Comparison of ENCODE assay signal across 8 mouse cellular contexts in the genomic region with DNA sequence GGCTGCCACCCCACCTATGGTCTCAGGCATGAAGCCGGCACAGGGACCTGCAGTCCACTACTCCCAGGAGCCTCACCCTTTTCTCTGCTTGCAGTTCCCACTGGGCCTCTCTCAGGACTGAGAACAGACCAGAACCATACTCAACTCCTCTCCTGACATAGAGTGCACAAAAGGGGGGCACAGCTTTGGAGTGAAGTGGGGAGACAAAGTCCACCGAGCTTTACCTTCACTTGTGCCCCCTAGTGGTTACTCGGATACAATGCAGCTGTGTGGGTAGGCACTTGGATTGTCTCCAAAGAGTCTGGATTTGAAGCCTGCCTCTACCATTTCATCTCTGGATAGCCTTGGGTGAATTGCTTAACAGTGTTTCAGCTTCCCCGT.
DNase-seq lines count a peak whose midpoint lies in the region; ATAC-seq and TF ChIP-seq lines count a peak whose summit lies in the region.

No protein-coding gene starts in this region.

- TF ChIP-seq EP300 in ES-Bruce4 (IDR thresholded peaks at IDR 0.05; ENCODE audit: insufficient read depth, low read depth, low read length) = no peak
- no peak for TF ChIP-seq EP300 in heart, postnatal 0 days (IDR thresholded peaks at IDR 0.05; ENCODE audit: low read depth)

- H3K27ac ChIP-seq in ES-Bruce4 (ENCODE audit: insufficient read depth, low read length) = no peak overlapping the region
- peak overlapping the region; percentile 77 for H3K27ac ChIP-seq in heart, postnatal 0 days (ENCODE audit: low read depth)

- TF ChIP-seq POLR2A in ES-Bruce4 (IDR thresholded peaks at IDR 0.05; ENCODE audit: insufficient read depth, low read length) = no peak

- no peak overlapping the region for H3K4me2 ChIP-seq in heart, postnatal 0 days (ENCODE audit: low read depth, low read length)

- H3K9ac ChIP-seq in ES-Bruce4 (ENCODE audit: low read depth, poor library complexity, severe bottlenecking) = no peak overlapping the region
- no peak overlapping the region for H3K9ac ChIP-seq in heart, postnatal 0 days (replicated peaks; ENCODE audit: low read depth, low read length)

- 30% methylated on average over 4 of the region's 4 CpGs for WGBS in heart, postnatal 0 days

- H3K9me3 ChIP-seq in ES-Bruce4 (replicated peaks; ENCODE audit: control insufficient read depth, insufficient read depth, low read length, poor library complexity, severe bottlenecking) = no peaks in the 10 kb centered on the region
- no peaks in the 10 kb centered on the region for H3K9me3 ChIP-seq in heart, postnatal 0 days (replicated peaks; ENCODE audit: control insufficient read depth, low read length)

- TF ChIP-seq CTCF in ES-Bruce4 (IDR thresholded peaks at IDR 0.05; ENCODE audit: low read depth, low read length) = peak; percentile 43
- TF ChIP-seq CTCF in heart, postnatal 0 days (IDR thresholded peaks at IDR 0.05; ENCODE audit: low read depth) = peak; percentile 56

- no peaks in the 10 kb centered on the region for H3K4me1 ChIP-seq in ES-Bruce4 (ENCODE audit: control insufficient read depth, insufficient read depth, low read length)
- no peaks in the 10 kb centered on the region for H3K4me1 ChIP-seq in heart, postnatal 0 days (ENCODE audit: control insufficient read depth, insufficient read depth)

- no peaks in the 10 kb centered on the region for H3K36me3 ChIP-seq in ES-Bruce4 (ENCODE audit: control insufficient read depth, insufficient read depth, low read length, poor library complexity, severe bottlenecking)
- no peaks in the 10 kb centered on the region for H3K36me3 ChIP-seq in heart, postnatal 0 days (replicated peaks; ENCODE audit: control insufficient read depth, insufficient read depth, low read length)

- H3K27me3 ChIP-seq in ES-Bruce4 (ENCODE audit: control insufficient read depth, insufficient read depth, low read length, poor library complexity, severe bottlenecking) = no peaks in the 10 kb centered on the region
- H3K27me3 ChIP-seq in heart, postnatal 0 days (ENCODE audit: control insufficient read depth, insufficient read depth, low read length) = 0 out of 2 replicates have a peak, but pooled peaks cover under 1% of the 10 kb centered on the region

- no peak overlapping the region for H3K4me3 ChIP-seq in ES-Bruce4 (ENCODE audit: low read depth, low read length)
- no peak overlapping the region for H3K4me3 ChIP-seq in heart, postnatal 0 days (ENCODE audit: low read depth, low read length)

- DNase-seq in embryo, embryonic 10 days (ENCODE audit: low spot score) = peak; percentile 49
- no peak for DNase-seq in embryo, embryonic 9.5 days (ENCODE audit: extremely low spot score)
- DNase-seq in heart, postnatal 0 days (ENCODE audit: low spot score) = peak; percentile 69
- DNase-seq in layer of hippocampus, adult 9-10 months (ENCODE audit: low spot score) = peak; percentile 63
- peak; percentile 47 for DNase-seq in neural tube, embryonic 10.5 days (ENCODE audit: extremely low spot score, low spot score)
- DNase-seq in gastrocnemius, postnatal 4 days (ENCODE audit: low spot score in 2 of 2) = no peak

- peak; percentile 66; the same call in 1 of the 2 replicates for ATAC-seq in common myeloid progenitor, adult 5-6 weeks (replicated peaks; ENCODE audit: low read depth, poor library complexity, severe bottlenecking)
- peak; percentile 50 for ATAC-seq in heart, postnatal 0 days (ENCODE audit: insufficient read depth, low read depth)

Comparison
In these comparisons a context has a peak if more than half of its experiments do, and no peak if none do; other contexts are left out.
1. DNase-seq: peak in embryo, embryonic 10 days (single experiment), heart, postnatal 0 days (single experiment), layer of hippocampus, adult 9-10 months (single experiment) and neural tube, embryonic 10.5 days (single experiment); none in embryo, embryonic 9.5 days (single experiment) and gastrocnemius, postnatal 4 days (0 of 2).